Mouse (Mus musculus): ENCODE measurements around the gene Nrxn2.

DNA sequence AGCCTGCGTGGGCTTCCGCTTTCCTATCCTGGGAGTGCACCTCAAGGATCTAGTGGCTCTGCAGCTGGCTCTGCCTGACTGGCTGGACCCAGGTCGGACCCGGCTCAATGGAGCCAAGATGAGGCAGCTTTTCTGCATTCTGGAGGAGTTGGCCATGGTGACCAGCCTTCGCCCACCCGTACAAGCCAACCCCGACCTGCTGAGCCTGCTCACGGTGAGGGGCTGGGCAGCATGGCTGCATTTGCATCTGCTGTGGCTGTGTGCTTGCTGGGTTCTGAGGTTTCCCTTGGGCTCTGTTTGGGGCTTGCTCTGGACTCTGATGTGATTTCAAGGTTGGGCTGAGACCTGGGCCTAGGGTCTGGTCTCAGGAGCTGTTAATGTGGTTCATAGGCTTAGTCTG is 11.4 kb upstream of the Nrxn2 start:
- TF ChIP-seq UBTF (IDR thresholded peaks at IDR 0.05; ENCODE audit: low read depth, low read length), result no peak
- no peak for TF ChIP-seq ZKSCAN1 (IDR thresholded peaks at IDR 0.05; ENCODE audit: borderline replicate concordance, low read depth, low read length)
- no peak for TF ChIP-seq NELFE (IDR thresholded peaks at IDR 0.05; ENCODE audit: low read depth, low read length)

Data from CH12.LX (cell line).